Mouse (Mus musculus): ENCODE data around the gene Ccdc124.
A peak's percentile ranks its signal among the peaks of the same experiment; 100 is the strongest.

GRCm38 (mm10) chr8:70862824-70863641 is 10.7 kb downstream of the Ccdc124 start, which contains the start of gene Kcnn1:
- 0 out of 2 replicates have a peak, but pooled peaks have one; percentile 4 for TF ChIP-seq CTCF (IDR thresholded peaks at IDR 0.05; ENCODE audit: borderline replicate concordance, insufficient read depth, low read length)
- no peak for TF ChIP-seq POLR2A (IDR thresholded peaks at IDR 0.05; ENCODE audit: low read depth, low read length)

All from embryonic fibroblast, embryonic 13.5 days (primary cell).